Comparison of ENCODE assay signal across 11 mouse cellular contexts in the genomic region with DNA sequence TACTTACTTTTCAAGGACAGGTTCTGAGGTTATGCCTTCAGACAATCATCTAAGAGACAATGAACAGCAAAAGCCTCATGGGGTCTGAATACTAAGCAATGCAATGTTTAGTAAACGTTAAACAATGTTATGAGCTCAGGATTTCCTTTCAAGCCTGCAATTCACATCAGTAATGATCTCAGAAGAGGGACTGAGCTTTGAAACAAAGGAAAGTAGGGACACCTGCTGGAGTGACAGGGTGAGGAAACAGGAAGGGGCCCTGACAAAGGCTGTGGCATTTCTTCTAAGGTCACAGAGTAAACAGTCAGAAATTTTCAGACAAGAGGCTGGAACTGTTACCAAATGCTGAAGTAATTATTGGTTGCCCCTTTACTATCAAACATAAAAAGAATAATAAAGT.
DNase-seq lines count a peak whose midpoint lies in the region; ATAC-seq and TF ChIP-seq lines count a peak whose summit lies in the region.
"Had no signal": no experiment of that assay in that cellular context is flagged by ENCODE, and none has a peak within 500 bp of the region (broad histone marks: within the 10 kb centered on the region; RNA-seq: fewer than 3 reads in every experiment).

No protein-coding gene starts in this region.

- no peaks in the 10 kb centered on the region for H3K27me3 ChIP-seq in heart, adult 2 months (ENCODE audit: control insufficient read depth, insufficient read depth, low read length)
- no peaks in the 10 kb centered on the region for H3K27me3 ChIP-seq in heart, embryonic 12.5 days (replicated peaks)
- H3K27me3 ChIP-seq: megakaryocyte, embryonic 14.5 days; stomach, embryonic 15.5 days had no signal

- no peak overlapping the region for H3K4me2 ChIP-seq in heart, embryonic 12.5 days
- H3K4me2 ChIP-seq: stomach, embryonic 15.5 days had no signal

- no peaks in the 10 kb centered on the region for H3K9me3 ChIP-seq in heart, embryonic 12.5 days (replicated peaks)
- H3K9me3 ChIP-seq: megakaryocyte, embryonic 14.5 days; stomach, embryonic 15.5 days had no signal

- DNase-seq in heart, adult 2 months: peak in 1 of 2 experiments; percentile 47
- peak; percentile 66 for DNase-seq in Muller cell, postnatal 12 days (ENCODE audit: inconsistent ontology term)
- DNase-seq in forelimb bud, embryonic 11.5 days (ENCODE audit: low read depth, low spot score): peak; percentile 54
- DNase-seq in lung, postnatal 36 days: peak; percentile 40
- DNase-seq in adrenal gland, postnatal 4 days (ENCODE audit: low spot score in 2 of 2): no peak
- no peak for DNase-seq in thymus, postnatal 10 days (ENCODE audit: low spot score in 2 of 2)
- DNase-seq in frontal cortex, postnatal 36 days (ENCODE audit: low spot score in 2 of 2): no peak
- DNase-seq: cerebellum, postnatal 25 days had no signal

- H3K4me1 ChIP-seq in heart, adult 2 months (ENCODE audit: control insufficient read depth, insufficient read depth, low read length): peaks cover 2% of the 10 kb centered on the region
- H3K4me1 ChIP-seq in heart, embryonic 12.5 days (replicated peaks): no peaks in the 10 kb centered on the region
- H3K4me1 ChIP-seq: stomach, embryonic 15.5 days had no signal

- H3K36me3 ChIP-seq in heart, adult 2 months (ENCODE audit: control insufficient read depth, insufficient read depth, low read length): peaks cover 2% of the 10 kb centered on the region; the same call in 1 of the 2 replicates
- H3K36me3 ChIP-seq in heart, embryonic 12.5 days: no peaks in the 10 kb centered on the region
- H3K36me3 ChIP-seq: stomach, embryonic 15.5 days had no signal

- WGBS in heart, adult 2 months: 13% methylated on average over 1 of the region's 1 CpGs
- 5% methylated on average over 1 of the region's 1 CpGs for WGBS in heart, embryonic 12.5 days

- ATAC-seq in heart, embryonic 12.5 days (ENCODE audit: insufficient number of reproducible peaks, low FRiP score): no peak

- TF ChIP-seq CTCF in heart, adult 2 months (IDR thresholded peaks at IDR 0.05): peak; percentile 57

- no peak overlapping the region for H3K9ac ChIP-seq in heart, adult 2 months (ENCODE audit: low read depth, low read length)
- H3K9ac ChIP-seq in heart, embryonic 12.5 days: no peak overlapping the region
- H3K9ac ChIP-seq: stomach, embryonic 15.5 days had no signal

- intact Hi-C loops in heart, adult 2 months (cut with DNase I): loop anchor here (2.0 to 5.0 kb wide), 2 partner anchors 29 to 227 kb away; no protein-coding TSS in a partner anchor

- TF ChIP-seq POLR2A in heart, adult 2 months (IDR thresholded peaks at IDR 0.05; ENCODE audit: insufficient read depth, low read depth, low read length): peak; percentile 30; the same call in 1 of the 2 replicates

- no peaks in the 10 kb centered on the region for H3K79me2 ChIP-seq in heart, adult 2 months (replicated peaks; ENCODE audit: control insufficient read depth, insufficient read depth, low read length)

- no peak overlapping the region for H3K4me3 ChIP-seq in heart, adult 2 months
- H3K4me3 ChIP-seq in heart, embryonic 12.5 days: no peak overlapping the region
- H3K4me3 ChIP-seq: megakaryocyte, embryonic 14.5 days; stomach, embryonic 15.5 days had no signal

- peak; percentile 87; the same call in 1 of the 2 replicates for TF ChIP-seq EP300 in heart, adult 2 months (IDR thresholded peaks at IDR 0.05; ENCODE audit: insufficient read depth, low read depth, low read length)

- peak overlapping the region; percentile 76 for H3K27ac ChIP-seq in heart, adult 2 months
- H3K27ac ChIP-seq in heart, embryonic 12.5 days (ENCODE audit: poor library complexity, severe bottlenecking): no peak overlapping the region
- H3K27ac ChIP-seq: stomach, embryonic 15.5 days had no signal

Comparison
In these comparisons a context has a peak if more than half of its experiments do, and no peak if none do; other contexts are left out.
1. DNase-seq: peak in Muller cell, postnatal 12 days (single experiment), forelimb bud, embryonic 11.5 days (single experiment) and lung, postnatal 36 days (single experiment); none in adrenal gland, postnatal 4 days (0 of 2), thymus, postnatal 10 days (0 of 2) and frontal cortex, postnatal 36 days (0 of 2).